Mouse (Mus musculus) embryo, embryonic 11 days (tissue): ENCODE measurements at regions not wholly inside any gene's neighbourhood (a gene's known extent, or its start where the extent isn't known, plus 50 kb on each side); places are given as distances from the start of the nearest gene placed in this dataset.
A peak's percentile ranks its signal among the peaks of the same experiment; 100 is the strongest.

Source experiments
- DNase-seq: peaks from one replicate; pipeline ENCODE4 v3.0.0-alpha.2; 2015

GRCm38 (mm10) chr8:89261163-89261812 lies 217.3 kb upstream of the Sall1 start:
- DNase-seq, result no peak

- DNase-seq, result no peak
Measured at GRCm38 (mm10) chr8:89259881-89260280, 215.9 kb upstream of the Sall1 start.

GRCm38 (mm10) chr8:89246342-89246741 lies 202.4 kb upstream of the Sall1 start:
- no peak for DNase-seq

- peak; percentile 72 for DNase-seq
Measured at GRCm38 (mm10) chr8:89245131-89245751, 201.3 kb upstream of the Sall1 start.

GRCm38 (mm10) chr8:89241686-89242085 lies 197.7 kb upstream of the Sall1 start:
- no peak for DNase-seq

GRCm38 (mm10) chr8:89239626-89240025 lies 195.7 kb upstream of the Sall1 start:
- no peak for DNase-seq

- no peak for DNase-seq
Measured at GRCm38 (mm10) chr8:89234041-89234440, 190.1 kb upstream of the Sall1 start.

GRCm38 (mm10) chr8:89232318-89232717 lies 188.4 kb upstream of the Sall1 start:
- DNase-seq, result no peak

- no peak for DNase-seq
Measured at GRCm38 (mm10) chr8:89229144-89229543, 185.2 kb upstream of the Sall1 start.

GRCm38 (mm10) chr8:89220870-89221269 lies 176.9 kb upstream of the Sall1 start:
- no peak for DNase-seq

- DNase-seq, result no peak
Measured at GRCm38 (mm10) chr8:89220381-89220780, 176.4 kb upstream of the Sall1 start.

- DNase-seq, result no peak
Measured at GRCm38 (mm10) chr8:89219156-89219555, 175.2 kb upstream of the Sall1 start.

GRCm38 (mm10) chr8:89217689-89218088 lies 173.7 kb upstream of the Sall1 start:
- no peak for DNase-seq

GRCm38 (mm10) chr8:89211931-89212330 lies 168.0 kb upstream of the Sall1 start:
- no peak for DNase-seq

GRCm38 (mm10) chr8:89210684-89211083 lies 166.7 kb upstream of the Sall1 start:
- DNase-seq, result no peak

- no peak for DNase-seq
Measured at GRCm38 (mm10) chr8:89207891-89208290, 163.9 kb upstream of the Sall1 start.

- DNase-seq, result no peak
Measured at GRCm38 (mm10) chr8:89202484-89203096, 158.6 kb upstream of the Sall1 start.

GRCm38 (mm10) chr8:89200301-89200700 lies 156.3 kb upstream of the Sall1 start:
- no peak for DNase-seq

GRCm38 (mm10) chr8:89185314-89185713 lies 141.4 kb upstream of the Sall1 start:
- peak; percentile 30 for DNase-seq

- DNase-seq, result no peak
Measured at GRCm38 (mm10) chr8:89175631-89176030, 131.7 kb upstream of the Sall1 start.

GRCm38 (mm10) chr8:89171561-89171960 lies 127.6 kb upstream of the Sall1 start:
- no peak for DNase-seq

GRCm38 (mm10) chr8:89169484-89169883 lies 125.5 kb upstream of the Sall1 start:
- peak; percentile 35 for DNase-seq

GRCm38 (mm10) chr8:89167026-89167425 lies 123.1 kb upstream of the Sall1 start:
- DNase-seq, result no peak

- DNase-seq, result no peak
Measured at GRCm38 (mm10) chr8:89156909-89157308, 112.9 kb upstream of the Sall1 start.
